Mouse (Mus musculus) forebrain, embryonic 11.5 days (tissue): ENCODE data around the gene Scd4. TPM values are rescaled to one million over a fixed set of nuclear protein-coding genes. Genes with fewer than 3 reads are reported as not detected.
A peak's percentile ranks its signal among the peaks of the same experiment; 100 is the strongest.
"Not testable (repeated sequence)": the region's sequence is repeated elsewhere in the genome, so short reads cannot be mapped to it uniquely, and the experiment has no call there.

Experiments used
- ATAC-seq: fragments of 200-750 bp; cut with Nextera tagmentation; replicated peaks from 2 replicates; pipeline ENCODE4 v1.8.0; 2017; ENCODE audit warnings: moderate TSS enrichment; ENCODE audit not compliant: low FRiP score
- DNase-seq: peaks from one replicate; pipeline ENCODE4 v3.0.0-alpha.2; 2017; ENCODE audit warnings: low spot score
- H3K27ac ChIP-seq: fragments of 300-500 bp; sonication (generic); 2 replicates; pipeline ENCODE4 v1.5.1; 2014; ENCODE audit warnings: low read depth, low read length
- H3K27me3 ChIP-seq: fragments of 300-500 bp; sonication (generic); 2 replicates; pipeline ENCODE4 v1.6.1; 2014; ENCODE audit warnings: mild to moderate bottlenecking, low read length, mixed read lengths; ENCODE audit not compliant: control insufficient read depth, insufficient read depth
- H3K36me3 ChIP-seq: fragments of 300-500 bp; sonication (generic); 2 replicates; pipeline ENCODE4 v1.6.1; 2014; ENCODE audit warnings: mild to moderate bottlenecking, low read length, moderate library complexity, mixed read lengths; ENCODE audit not compliant: control insufficient read depth, insufficient read depth
- H3K4me1 ChIP-seq: fragments of 300-500 bp; sonication (generic); replicated peaks from 2 replicates; pipeline ENCODE4 v1.6.1; 2014; ENCODE audit warnings: low read length, mixed read lengths; ENCODE audit not compliant: control insufficient read depth, insufficient read depth
- H3K4me2 ChIP-seq: fragments of 300-500 bp; sonication (generic); 2 replicates; pipeline ENCODE4 v1.6.1; 2014; ENCODE audit warnings: low read depth, mild to moderate bottlenecking, low read length, moderate library complexity, mixed read lengths; ENCODE audit not compliant: severe bottlenecking
- H3K4me3 ChIP-seq: fragments of 300-500 bp; sonication (generic); 2 replicates; pipeline ENCODE4 v1.5.1; 2014; ENCODE audit warnings: low read depth, low read length
- H3K9ac ChIP-seq: fragments of 300-500 bp; sonication (generic); 2 replicates; pipeline ENCODE4 v1.6.1; 2014; ENCODE audit warnings: low read length
- H3K9me3 ChIP-seq: fragments of 300-500 bp; sonication (generic); 2 replicates; pipeline ENCODE4 v1.6.1; 2016; ENCODE audit warnings: low read length, mixed read lengths; ENCODE audit not compliant: control insufficient read depth
- whole genome bisulfite sequencing: fragments of 180-500 bp; shearing (Covaris S2); extraction: QIAGEN DNeasy Blood & Tissue Kit; methylation state at CpG from one replicate; pipeline ENCODE4 v1.1.7; 2014; 5-methylcytosine and 5-hydroxymethylcytosine counted together
- polyA plus RNA-seq: library from polyadenylated mRNA; unstranded; fragments of >200 nt; fragmentation: Nextera tagmentation; extraction: Ambion mirVana; gene quantifications from 2 replicates; pipeline ENCODE4 v1.2.1, GENCODE M21; 2014

Gene Scd4
- polyA plus RNA-seq, 1 experiment from 2014 or later = not detected

- not testable (repeated sequence) for H3K9ac ChIP-seq, H3K4me2 ChIP-seq, DNase-seq, H3K4me1 ChIP-seq, ATAC-seq, H3K27ac ChIP-seq, H3K36me3 ChIP-seq, H3K9me3 ChIP-seq, H3K4me3 ChIP-seq, H3K27me3 ChIP-seq
- 79% methylated on average over 10 of the region's 10 CpGs for WGBS
Observed at GRCm38 (mm10) chr19:44367076-44367475, 34.2 kb downstream of the Scd4 start.

- H3K27ac ChIP-seq = no peak overlapping the region
- H3K4me3 ChIP-seq = no peak overlapping the region
- no peaks in the 10 kb centered on the region for H3K27me3 ChIP-seq
- H3K4me2 ChIP-seq = no peak overlapping the region
- DNase-seq (no peak), ATAC-seq (no peak)
- H3K9me3 ChIP-seq = no peaks in the 10 kb centered on the region
- 72% methylated on average over 8 of the region's 8 CpGs for WGBS
- no peaks in the 10 kb centered on the region for H3K36me3 ChIP-seq
- H3K9ac ChIP-seq = no peak overlapping the region
- H3K4me1 ChIP-seq = no peaks in the 10 kb centered on the region
Observed at GRCm38 (mm10) chr19:44369371-44369770, 36.5 kb downstream of the Scd4 start.

- H3K36me3 ChIP-seq = no peaks in the 10 kb centered on the region
- 80% methylated on average over 5 of the region's 5 CpGs for WGBS
- DNase-seq = no peak
Observed at GRCm38 (mm10) chr19:44370231-44370630, 37.3 kb downstream of the Scd4 start.

GRCm38 (mm10) chr19:44372969-44373368 lies 40.1 kb downstream of the Scd4 start:
- Histone ChIP-seq H3K4me2 (no peak overlapping the region), H3K4me3 (no peak overlapping the region), H3K9ac (no peak overlapping the region), H3K36me3 (no peaks in the 10 kb centered on the region), H3K27me3 (no peaks in the 10 kb centered on the region), H3K9me3 (no peaks in the 10 kb centered on the region), H3K27ac (no peak overlapping the region), H3K4me1 (no peaks in the 10 kb centered on the region)
- WGBS = 26% methylated on average over 6 of the region's 6 CpGs
- DNase-seq (peak; percentile 81), ATAC-seq (peak; percentile 71; the same call in 1 of the 2 replicates)

More at GRCm38 (mm10) chr19:44370231-44370630, 37.3 kb downstream of the Scd4 start:
- H3K4me3 ChIP-seq = no peak overlapping the region
- no peak overlapping the region for H3K9ac ChIP-seq
- H3K27me3 ChIP-seq = no peaks in the 10 kb centered on the region
- H3K27ac ChIP-seq = no peak overlapping the region
- H3K4me2 ChIP-seq = no peak overlapping the region
- no peaks in the 10 kb centered on the region for H3K9me3 ChIP-seq
- no peak for ATAC-seq
- H3K4me1 ChIP-seq = no peaks in the 10 kb centered on the region

- Histone ChIP-seq H3K36me3 (no peaks in the 10 kb centered on the region), H3K4me2 (no peak overlapping the region), H3K4me3 (no peak overlapping the region), H3K27ac (no peak overlapping the region), H3K4me1 (no peaks in the 10 kb centered on the region), H3K9ac (no peak overlapping the region), H3K27me3 (no peaks in the 10 kb centered on the region), H3K9me3 (no peaks in the 10 kb centered on the region)
- no peak for ATAC-seq
- no peak for DNase-seq
- 29% methylated on average over 3 of the region's 3 CpGs for WGBS
Observed at GRCm38 (mm10) chr19:44376511-44376951, 43.6 kb downstream of the Scd4 start.

GRCm38 (mm10) chr19:44377629-44378375 lies 44.9 kb downstream of the Scd4 start:
- Histone ChIP-seq H3K4me3 (no peak overlapping the region), H3K4me1 (no peaks in the 10 kb centered on the region), H3K9me3 (no peaks in the 10 kb centered on the region), H3K9ac (no peak overlapping the region), H3K36me3 (no peaks in the 10 kb centered on the region), H3K27me3 (no peaks in the 10 kb centered on the region), H3K4me2 (no peak overlapping the region), H3K27ac (no peak overlapping the region)
- ATAC-seq = no peak
- no peak for DNase-seq
- 55% methylated on average over 4 of the region's 5 CpGs for WGBS

- DNase-seq (no peak), ATAC-seq (no peak)
- no peaks in the 10 kb centered on the region for H3K9me3 ChIP-seq
- H3K4me2 ChIP-seq = no peak overlapping the region
- H3K27ac ChIP-seq = no peak overlapping the region
- H3K36me3 ChIP-seq = no peaks in the 10 kb centered on the region
- no peak overlapping the region for H3K4me3 ChIP-seq
- no peak overlapping the region for H3K9ac ChIP-seq
- no peaks in the 10 kb centered on the region for H3K4me1 ChIP-seq
- no peaks in the 10 kb centered on the region for H3K27me3 ChIP-seq
Observed at GRCm38 (mm10) chr19:44379090-44379489, 46.2 kb downstream of the Scd4 start.

- no peaks in the 10 kb centered on the region for H3K4me1 ChIP-seq
- H3K9ac ChIP-seq = no peak overlapping the region
- H3K27ac ChIP-seq = no peak overlapping the region
- 91% methylated on average over 4 of the region's 4 CpGs for WGBS
- no peaks in the 10 kb centered on the region for H3K36me3 ChIP-seq
- H3K4me2 ChIP-seq = no peak overlapping the region
- H3K9me3 ChIP-seq = no peaks in the 10 kb centered on the region
- no peak for DNase-seq
- H3K4me3 ChIP-seq = no peak overlapping the region
- ATAC-seq = no peak
- H3K27me3 ChIP-seq = no peaks in the 10 kb centered on the region
Observed at GRCm38 (mm10) chr19:44380065-44380464, 47.2 kb downstream of the Scd4 start.
